Comparison of ENCODE assay signal across 12 mouse cellular contexts in the genomic region with DNA sequence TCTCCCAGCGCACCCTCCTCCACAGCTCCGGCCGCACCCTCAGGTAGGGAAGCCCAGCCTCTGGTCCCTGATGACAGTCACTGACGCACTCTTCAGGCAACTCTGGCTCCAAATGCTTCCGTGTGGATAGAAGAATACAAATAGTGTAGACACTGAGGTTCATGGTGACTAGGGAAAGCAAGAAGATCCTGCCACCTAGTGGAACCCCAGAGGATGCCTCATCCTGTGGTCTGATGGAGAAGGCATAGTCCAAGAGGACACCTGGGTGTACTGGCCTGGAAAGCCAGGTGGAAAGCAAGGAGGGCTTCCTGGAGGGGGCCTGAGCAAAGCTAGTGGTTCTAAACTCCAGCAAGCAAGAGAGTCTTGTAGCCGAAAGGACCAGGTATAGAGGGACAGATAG. TPM values are rescaled to one million over a fixed set of nuclear protein-coding genes. Genes with fewer than 3 reads are reported as not detected.
A peak's percentile ranks its signal among the peaks of the same experiment; 100 is the strongest.
DNase-seq lines count a peak whose midpoint lies in the region; ATAC-seq and TF ChIP-seq lines count a peak whose summit lies in the region.
"Had no signal": no experiment of that assay in that cellular context is flagged by ENCODE, and none has a peak within 500 bp of the region (broad histone marks: within the 10 kb centered on the region; RNA-seq: fewer than 3 reads in every experiment).

No protein-coding gene starts in this region.

- H3K9ac ChIP-seq in CH12.LX (ENCODE audit: insufficient read depth, low read depth), result no peak overlapping the region
- H3K9ac ChIP-seq in heart, embryonic 12.5 days, result no peak overlapping the region
- H3K9ac ChIP-seq: forebrain, embryonic 13.5 days had no signal

- TF ChIP-seq EP300 in CH12.LX (IDR thresholded peaks at IDR 0.05; ENCODE audit: low read length), result no peak

- TF ChIP-seq RAD21 in CH12.LX (IDR thresholded peaks at IDR 0.05; ENCODE audit: low read depth, low read length), result peak; percentile 33

- H3K27me3 ChIP-seq in CH12.LX (replicated peaks), result peaks cover 95% of the 10 kb centered on the region
- peaks cover 57% of the 10 kb centered on the region for H3K27me3 ChIP-seq in heart, embryonic 12.5 days (replicated peaks)
- H3K27me3 ChIP-seq: forebrain, embryonic 13.5 days had no signal

- H3K4me2 ChIP-seq in CH12.LX (ENCODE audit: insufficient read depth, low read depth, poor library complexity, severe bottlenecking), result no peak overlapping the region
- no peak overlapping the region for H3K4me2 ChIP-seq in heart, embryonic 12.5 days
- H3K4me2 ChIP-seq: forebrain, embryonic 13.5 days had no signal

- ATAC-seq in heart, embryonic 12.5 days (ENCODE audit: insufficient number of reproducible peaks, low FRiP score), result no peak
- ATAC-seq: CD4-positive, CD25-positive, alpha-beta regulatory T cell, adult 4 months; forebrain, embryonic 13.5 days had no signal

- TF ChIP-seq POLR2A in CH12.LX (IDR thresholded peaks at IDR 0.05; ENCODE audit: low read depth, low read length), result no peak
- TF ChIP-seq POLR2A in cortical plate, adult 2 months (IDR thresholded peaks at IDR 0.05; ENCODE audit: extremely low read depth, insufficient read depth, low read length), result no peak

- peak; percentile 69 for TF ChIP-seq CTCF in left cerebral cortex, adult 2 months (IDR thresholded peaks at IDR 0.05)
- peak in 1 of 2 experiments; percentile 59; a peak in 2 of 4 replicates for TF ChIP-seq CTCF in CH12.LX (conservative IDR thresholded peaks at IDR 0.05 in 1 of 2, IDR thresholded peaks at IDR 0.05 in 1 of 2; ENCODE audit: low read depth in 2 of 2, low read length in 2 of 2)
- peak; percentile 70 for TF ChIP-seq CTCF in cortical plate, adult 2 months (IDR thresholded peaks at IDR 0.05; ENCODE audit: extremely low read depth, insufficient read depth, low read length)

- dilution Hi-C loops in CH12.LX (cut with MboI; ENCODE audit: extremely low pct_ligation_motif_present, extremely low pct_unique_long_range_greater_than_20kb, low sequenced_read_pairs), result no loop called here

- WGBS in heart, embryonic 12.5 days, result 68% methylated on average over 6 of the region's 6 CpGs

- DNase-seq in embryo, embryonic 10 days (ENCODE audit: low spot score), result peak; percentile 33
- DNase-seq in embryo, embryonic 9.5 days (ENCODE audit: extremely low spot score), result no peak
- DNase-seq in left cerebral cortex, adult 2 months (ENCODE audit: extremely low spot score in 1 of 2, low spot score in 2 of 2), result no peak
- no peak for DNase-seq in left cerebral cortex, postnatal 36 days (ENCODE audit: low spot score in 2 of 2)
- peak; percentile 23 for DNase-seq in CH12.LX (ENCODE audit: extremely low read depth)
- no peak for DNase-seq in spleen, postnatal 10 days (ENCODE audit: low spot score in 2 of 2)
- DNase-seq: left cerebral cortex, postnatal 4 days; thymus, postnatal 4 days had no signal

- no peaks in the 10 kb centered on the region for H3K9me3 ChIP-seq in CH12.LX (replicated peaks; ENCODE audit: low read length)
- H3K9me3 ChIP-seq in heart, embryonic 12.5 days (replicated peaks), result no peaks in the 10 kb centered on the region
- H3K9me3 ChIP-seq: forebrain, embryonic 13.5 days had no signal

- in situ Hi-C loops in CH12.LX (cut with MboI; ENCODE audit: low pct_ligation_motif_present, low pct_unique_long_range_greater_than_20kb, low sequenced_read_pairs), result no loop called here

- H3K4me3 ChIP-seq in left cerebral cortex, adult 2 months, result no peak overlapping the region
- H3K4me3 ChIP-seq in CH12.LX (replicated peaks in 1 of 3; ENCODE audit: low read depth in 2 of 3, low read length in 2 of 3, poor library complexity in 1 of 3), result no peak overlapping the region
- H3K4me3 ChIP-seq in cortical plate, adult 2 months (ENCODE audit: insufficient read depth, low read length), result no peak overlapping the region
- H3K4me3 ChIP-seq in heart, embryonic 12.5 days, result no peak overlapping the region
- H3K4me3 ChIP-seq: forebrain, embryonic 13.5 days had no signal

- intact Hi-C loops in left cerebral cortex, adult 2 months (cut with DNase I), result no loop called here
- intact Hi-C loops in left cerebral cortex, postnatal 36 days (cut with DNase I), result no loop called here

- H3K27ac ChIP-seq in left cerebral cortex, adult 2 months, result no peak overlapping the region
- H3K27ac ChIP-seq in CH12.LX (ENCODE audit: insufficient read depth, low read depth), result no peak overlapping the region
- no peak overlapping the region for H3K27ac ChIP-seq in cortical plate, adult 2 months (ENCODE audit: insufficient read depth, low read length)
- H3K27ac ChIP-seq in heart, embryonic 12.5 days (ENCODE audit: poor library complexity, severe bottlenecking), result no peak overlapping the region
- H3K27ac ChIP-seq: forebrain, embryonic 13.5 days had no signal

- no peaks in the 10 kb centered on the region for H3K79me2 ChIP-seq in CH12.LX (replicated peaks; ENCODE audit: control insufficient read depth, extremely low read depth, insufficient read depth, poor library complexity, severe bottlenecking)

- no peaks in the 10 kb centered on the region for H3K36me3 ChIP-seq in CH12.LX (replicated peaks in 1 of 2; ENCODE audit: control insufficient read depth in 1 of 2, insufficient read depth in 1 of 2, low read length in 1 of 2)
- no peaks in the 10 kb centered on the region for H3K36me3 ChIP-seq in heart, embryonic 12.5 days

- no peaks in the 10 kb centered on the region for H3K4me1 ChIP-seq in CH12.LX (ENCODE audit: control insufficient read depth in 1 of 2, insufficient read depth in 2 of 2)
- H3K4me1 ChIP-seq in cortical plate, adult 2 months (ENCODE audit: control insufficient read depth, insufficient read depth, low read length), result no peaks in the 10 kb centered on the region
- H3K4me1 ChIP-seq in heart, embryonic 12.5 days (replicated peaks), result peaks cover 7% of the 10 kb centered on the region; the same call in 1 of the 2 replicates

TF ChIP-seq in CH12.LX, 34 proteins besides CTCF, POLR2A, EP300 and RAD21:
- TF ChIP-seq SMC3 (IDR thresholded peaks at IDR 0.05; ENCODE audit: low read depth, low read length) (peak; percentile 24; the same call in 1 of the 2 replicates), E2F4 (IDR thresholded peaks at IDR 0.05; ENCODE audit: insufficient replicate concordance, low read depth, low read length) (no peak)

RNA-seq across cellular contexts. Expression of a gene that starts 49.1 kb away (rescaled TPM):
- 10 to 100 TPM; 27.7 to 27.8 TPM for total RNA-seq in left cerebral cortex, adult 2 months (2021)
- total RNA-seq in left cerebral cortex, postnatal 36 days (2021), result 10 to 100 TPM; 20.2 to 23.8 TPM
- total RNA-seq in CH12.LX (2012; rRNA removed), result 45.1 and 64.4 TPM in 2 replicates
- 87.8 and 97.4 TPM in 2 replicates for total RNA-seq in CH12.LX (2014; rRNA removed)
- 204 and 211 TPM in 2 replicates for polyA plus RNA-seq in CH12.LX (2012; ENCODE audit: insufficient read length, low read depth)
- 37.1 and 39.2 TPM in 2 replicates for polyA plus RNA-seq in cortical plate, adult 2 months (2012; rRNA removed)
- polyA plus RNA-seq in heart, embryonic 12.5 days (2016; fragmentation: Nextera tagmentation; extraction: Ambion mirVana), result 11.8 and 12.4 TPM in 2 replicates

Comparison
In these comparisons a context has a peak if more than half of its experiments do, and no peak if none do; other contexts are left out.
1. DNase-seq: peak in embryo, embryonic 10 days (single experiment) and CH12.LX (single experiment); none in embryo, embryonic 9.5 days (single experiment), left cerebral cortex, adult 2 months (0 of 2), left cerebral cortex, postnatal 36 days (0 of 2) and spleen, postnatal 10 days (0 of 2).